Mouse (Mus musculus) midbrain, embryonic 11.5 days (tissue): ENCODE measurements at regions not wholly inside any gene's neighbourhood (a gene's known extent, or its start where the extent isn't known, plus 50 kb on each side); places are given as distances from the start of the nearest gene placed in this dataset.

Experiments
- ATAC-seq: fragments of 200-750 bp; cut with Nextera tagmentation; 2 replicates; pipeline ENCODE4 v1.8.0; 2017; ENCODE audit warnings: moderate TSS enrichment, moderate library complexity; ENCODE audit not compliant: low FRiP score
- DNase-seq: peaks from one replicate; pipeline ENCODE4 v3.0.0; 2015; ENCODE audit warnings: low spot score; ENCODE audit errors: missing footprints
- H3K27ac ChIP-seq: fragments of 300-500 bp; sonication (generic); 2 replicates; pipeline ENCODE4 v1.5.1; 2014; ENCODE audit warnings: low read depth, low read length
- H3K27me3 ChIP-seq: fragments of 300-500 bp; sonication (generic); 2 replicates; pipeline ENCODE4 v1.6.1; 2014; ENCODE audit warnings: mild to moderate bottlenecking, low read length, moderate library complexity, mixed read lengths; ENCODE audit not compliant: control insufficient read depth, insufficient read depth
- H3K36me3 ChIP-seq: fragments of 300-500 bp; sonication (generic); 2 replicates; pipeline ENCODE4 v1.6.1; 2014; ENCODE audit warnings: mild to moderate bottlenecking, low read length, moderate library complexity, mixed read lengths; ENCODE audit not compliant: control insufficient read depth, insufficient read depth
- H3K4me1 ChIP-seq: fragments of 300-500 bp; sonication (generic); 2 replicates; pipeline ENCODE4 v1.6.1; 2014; ENCODE audit warnings: low read length; ENCODE audit not compliant: control insufficient read depth, insufficient read depth
- H3K4me2 ChIP-seq: fragments of 300-500 bp; sonication (generic); 2 replicates; pipeline ENCODE4 v1.6.1; 2014; ENCODE audit warnings: mild to moderate bottlenecking, moderate library complexity
- H3K4me3 ChIP-seq: fragments of 300-500 bp; sonication (generic); 2 replicates; pipeline ENCODE4 v1.5.1; 2014; ENCODE audit warnings: low read depth, low read length
- H3K9ac ChIP-seq: fragments of 300-500 bp; sonication (generic); 2 replicates; pipeline ENCODE4 v1.6.1; 2014; ENCODE audit warnings: low read length
- H3K9me3 ChIP-seq: fragments of 300-500 bp; sonication (generic); 2 replicates; pipeline ENCODE4 v1.6.1; 2016; ENCODE audit warnings: low read length; ENCODE audit not compliant: control insufficient read depth
- WGBS: fragments of 180-500 bp; shearing (Covaris S2); extraction: QIAGEN DNeasy Blood & Tissue Kit; methylation state at CpG from one replicate; pipeline ENCODE4 v1.1.7; 2014; 5-methylcytosine and 5-hydroxymethylcytosine counted together

- no peak overlapping the region for H3K27ac ChIP-seq
- ATAC-seq (no peak), DNase-seq (no peak)
- no peaks in the 10 kb centered on the region for H3K27me3 ChIP-seq
- H3K4me2 ChIP-seq = no peak overlapping the region
- WGBS = 94% methylated on average over 8 of the region's 8 CpGs
- H3K4me1 ChIP-seq = no peaks in the 10 kb centered on the region
- H3K4me3 ChIP-seq = no peak overlapping the region
- no peaks in the 10 kb centered on the region for H3K36me3 ChIP-seq
- no peaks in the 10 kb centered on the region for H3K9me3 ChIP-seq
- H3K9ac ChIP-seq = no peak overlapping the region
Observed at GRCm38 (mm10) chr14:46191639-46192399, 187.4 kb upstream of the Gm15217 start.

GRCm38 (mm10) chr14:46193577-46193976, 185.6 kb upstream of the Gm15217 start:
- ATAC-seq (no peak), DNase-seq (no peak)
- no peak overlapping the region for H3K4me2 ChIP-seq
- no peak overlapping the region for H3K27ac ChIP-seq
- H3K27me3 ChIP-seq = no peaks in the 10 kb centered on the region
- no peak overlapping the region for H3K9ac ChIP-seq
- 92% methylated on average over 4 of the region's 4 CpGs for WGBS
- no peaks in the 10 kb centered on the region for H3K4me1 ChIP-seq
- no peak overlapping the region for H3K4me3 ChIP-seq
- H3K36me3 ChIP-seq = no peaks in the 10 kb centered on the region
- no peaks in the 10 kb centered on the region for H3K9me3 ChIP-seq

DNA sequence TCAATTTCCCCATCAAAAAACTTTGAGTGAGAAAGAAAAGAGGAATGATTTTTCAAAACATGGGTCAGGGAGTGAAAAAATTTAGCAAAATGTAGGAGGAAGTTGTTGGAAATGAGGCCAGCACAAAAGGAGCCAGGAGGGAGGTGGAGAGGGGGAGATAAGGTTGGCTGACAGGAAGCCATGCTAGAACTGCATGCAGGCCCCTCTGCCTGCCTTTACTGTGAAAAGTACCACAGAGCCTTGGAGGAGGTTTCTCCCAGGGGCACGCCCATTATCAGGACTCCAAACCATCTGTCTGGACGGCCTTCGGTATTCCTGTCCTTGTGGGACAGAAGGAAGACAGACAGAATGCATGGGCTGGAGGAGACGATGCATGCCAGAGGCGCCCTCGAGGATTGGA, 183.3 kb upstream of the Gm15217 start:
- H3K4me2 ChIP-seq = no peak overlapping the region
- H3K27ac ChIP-seq = no peak overlapping the region
- no peak overlapping the region for H3K4me3 ChIP-seq
- H3K4me1 ChIP-seq = no peaks in the 10 kb centered on the region
- H3K36me3 ChIP-seq = no peaks in the 10 kb centered on the region
- no peaks in the 10 kb centered on the region for H3K27me3 ChIP-seq
- DNase-seq = no peak
- 81% methylated on average over 6 of the region's 6 CpGs for WGBS
- no peak overlapping the region for H3K9ac ChIP-seq
- ATAC-seq = no peak
- no peaks in the 10 kb centered on the region for H3K9me3 ChIP-seq

DNA sequence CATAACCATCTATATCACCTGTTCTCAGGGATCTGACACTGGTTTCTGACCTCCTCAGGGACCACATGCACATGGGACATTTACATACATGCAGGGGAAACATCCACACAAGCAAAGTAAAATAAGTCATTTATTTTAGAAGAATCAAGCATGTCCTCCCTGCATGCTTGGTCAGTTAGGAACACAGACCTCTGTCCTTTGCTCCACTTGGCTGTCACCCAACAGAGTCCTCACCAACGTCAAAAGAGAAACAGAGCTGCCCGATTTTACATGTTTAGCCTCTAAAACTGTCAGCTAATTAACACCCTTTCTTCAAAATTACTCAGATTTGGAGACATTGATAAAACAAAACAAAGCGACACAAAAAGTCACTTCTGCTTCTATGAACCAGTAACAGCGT, 176.4 kb upstream of the Gm15217 start:
- no peaks in the 10 kb centered on the region for H3K4me1 ChIP-seq
- no peak overlapping the region for H3K4me3 ChIP-seq
- ATAC-seq (no peak), DNase-seq (no peak)
- H3K9ac ChIP-seq = no peak overlapping the region
- H3K9me3 ChIP-seq = no peaks in the 10 kb centered on the region
- no peaks in the 10 kb centered on the region for H3K36me3 ChIP-seq
- WGBS = 84% methylated on average over 4 of the region's 4 CpGs
- no peaks in the 10 kb centered on the region for H3K27me3 ChIP-seq
- no peak overlapping the region for H3K27ac ChIP-seq
- no peak overlapping the region for H3K4me2 ChIP-seq

GRCm38 (mm10) chr14:46220483-46220882, 158.7 kb upstream of the Gm15217 start:
- no peak for DNase-seq
- Histone ChIP-seq H3K9me3 (no peaks in the 10 kb centered on the region), H3K4me3 (no peak overlapping the region), H3K9ac (no peak overlapping the region), H3K4me1 (no peaks in the 10 kb centered on the region), H3K4me2 (no peak overlapping the region), H3K27me3 (no peaks in the 10 kb centered on the region), H3K27ac (no peak overlapping the region), H3K36me3 (no peaks in the 10 kb centered on the region)
- WGBS = 89% methylated on average over 4 of the region's 4 CpGs
- no peak for ATAC-seq

DNA sequence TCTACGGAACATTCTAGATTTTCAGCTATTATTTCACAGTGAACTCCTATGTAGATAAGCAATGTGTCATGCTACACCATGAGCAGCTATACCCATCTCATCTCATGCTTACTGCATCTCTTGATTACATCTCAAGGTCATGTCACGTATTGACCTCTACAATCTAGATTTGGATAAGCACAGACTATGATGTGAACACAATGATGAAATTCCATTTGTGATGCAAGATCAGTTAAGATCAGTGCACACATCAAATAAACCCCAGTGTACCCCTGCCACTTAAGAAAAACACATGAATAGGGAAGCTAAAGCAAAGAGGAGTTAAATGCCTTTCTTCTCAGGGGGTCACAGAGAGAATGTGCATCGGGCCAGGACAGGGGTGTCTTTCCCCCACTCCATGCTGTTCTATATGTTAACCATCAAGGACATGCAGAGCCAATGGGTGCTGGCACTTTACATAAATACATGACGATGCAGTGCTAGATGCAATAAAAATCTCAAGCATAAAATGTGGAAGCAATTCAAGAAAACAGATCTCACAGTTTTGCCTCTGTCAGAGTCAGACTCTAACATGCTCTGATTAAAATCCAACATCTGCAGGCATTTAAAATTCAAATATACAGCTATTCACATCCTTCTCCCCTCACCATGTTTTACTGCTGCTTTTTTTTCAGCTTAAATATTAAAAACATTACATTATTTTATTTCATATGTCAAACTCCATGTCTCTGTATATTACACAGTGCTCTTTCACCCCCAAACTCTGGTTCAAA, 157.1 kb upstream of the Gm15217 start:
- no peak overlapping the region for H3K4me3 ChIP-seq
- H3K27me3 ChIP-seq = no peaks in the 10 kb centered on the region
- WGBS = 81% methylated on average over 4 of the region's 4 CpGs
- no peak overlapping the region for H3K27ac ChIP-seq
- ATAC-seq = no peak
- H3K9me3 ChIP-seq = no peaks in the 10 kb centered on the region
- DNase-seq = no peak
- H3K4me2 ChIP-seq = no peak overlapping the region
- no peak overlapping the region for H3K9ac ChIP-seq
- H3K4me1 ChIP-seq = no peaks in the 10 kb centered on the region
- H3K36me3 ChIP-seq = no peaks in the 10 kb centered on the region

DNA sequence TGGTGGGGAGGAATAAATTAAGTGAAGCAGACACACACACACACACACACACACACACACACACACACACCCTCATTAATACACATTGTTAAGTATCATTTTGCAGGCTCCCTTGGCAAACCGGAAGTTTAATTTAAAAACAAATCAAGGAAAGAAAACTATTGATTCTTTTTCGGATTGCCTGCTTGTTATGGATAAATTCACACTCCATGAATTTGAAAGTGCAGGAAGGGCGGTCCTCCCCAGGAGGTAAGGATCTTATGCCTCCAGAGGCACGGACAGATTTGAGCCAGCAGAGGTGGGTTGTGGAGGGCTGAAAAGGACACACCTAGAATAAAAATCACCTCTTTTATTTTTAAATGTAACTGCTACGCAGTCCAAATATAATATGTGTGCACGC, 156.2 kb upstream of the Gm15217 start:
- Histone ChIP-seq H3K9ac (no peak overlapping the region), H3K9me3 (no peaks in the 10 kb centered on the region), H3K27ac (no peak overlapping the region), H3K4me2 (no peak overlapping the region), H3K4me1 (no peaks in the 10 kb centered on the region), H3K36me3 (no peaks in the 10 kb centered on the region), H3K27me3 (no peaks in the 10 kb centered on the region), H3K4me3 (no peak overlapping the region)
- ATAC-seq = no peak
- 67% methylated on average over 6 of the region's 6 CpGs for WGBS
- no peak for DNase-seq

DNA sequence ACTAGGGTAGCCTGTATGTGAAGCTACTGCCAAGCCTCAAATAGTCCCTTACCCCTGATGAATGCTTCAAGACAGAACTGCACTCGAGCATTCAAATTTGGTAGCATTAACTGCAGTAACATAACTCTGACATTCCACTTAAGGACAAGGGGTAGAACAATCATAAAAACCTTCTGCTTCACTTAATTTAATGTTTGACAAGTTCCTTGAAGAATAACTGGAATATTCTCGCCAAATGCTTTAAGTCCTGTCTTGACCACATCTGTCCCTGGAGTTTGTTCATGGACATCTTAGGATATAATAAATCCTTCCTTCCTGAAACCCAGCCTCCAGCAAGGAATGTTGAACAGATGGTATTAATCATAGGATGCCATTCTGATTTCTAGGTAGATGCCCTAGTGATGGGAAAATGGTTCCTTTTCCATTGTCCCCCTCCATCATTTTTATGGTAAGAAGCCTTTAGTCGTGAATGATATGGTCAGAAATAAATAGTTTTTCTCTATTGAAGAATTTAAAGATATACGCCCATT, 154.7 kb upstream of the Gm15217 start:
- H3K9ac ChIP-seq = no peak overlapping the region
- H3K27me3 ChIP-seq = no peaks in the 10 kb centered on the region
- no peak overlapping the region for H3K27ac ChIP-seq
- no peak overlapping the region for H3K4me3 ChIP-seq
- ATAC-seq (no peak), DNase-seq (no peak)
- no peaks in the 10 kb centered on the region for H3K4me1 ChIP-seq
- no peaks in the 10 kb centered on the region for H3K9me3 ChIP-seq
- no peak overlapping the region for H3K4me2 ChIP-seq
- no peaks in the 10 kb centered on the region for H3K36me3 ChIP-seq
- 88% methylated on average over 4 of the region's 4 CpGs for WGBS

DNA sequence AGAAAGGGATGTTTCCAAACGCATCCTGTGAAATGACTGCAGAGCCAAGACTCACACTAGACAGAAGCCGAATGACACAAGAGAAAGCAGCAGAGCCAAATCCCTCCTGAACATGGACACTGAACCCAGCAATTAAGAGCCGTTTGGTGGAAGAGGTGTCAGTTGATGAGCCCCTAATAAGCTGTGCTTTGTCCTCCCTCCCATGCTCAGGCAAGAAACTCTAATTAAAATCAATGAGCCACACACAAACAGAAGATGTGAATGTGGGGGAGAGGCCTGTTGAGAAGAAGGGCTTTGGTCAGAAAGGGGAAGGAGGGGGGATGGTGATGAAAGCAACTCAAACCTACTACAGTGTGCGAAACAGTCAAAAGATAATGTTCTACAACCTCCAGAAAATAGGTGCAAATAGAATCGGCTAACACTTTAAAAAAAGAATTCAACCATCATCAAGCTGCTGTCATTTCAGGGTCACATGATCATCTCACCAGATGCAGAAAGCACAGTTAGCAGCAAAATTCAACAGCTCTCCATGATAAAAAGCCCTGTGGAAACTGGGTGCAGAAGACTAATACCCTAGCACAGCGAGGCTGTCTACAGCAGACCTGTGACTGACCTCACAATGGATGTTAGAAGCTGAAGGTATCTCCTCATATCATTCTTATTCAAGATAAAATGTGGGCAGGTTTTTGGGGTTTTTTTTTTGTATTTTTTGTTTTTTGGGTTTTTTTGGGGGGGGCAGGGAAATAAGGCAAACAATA, 153.2 kb upstream of the Gm15217 start:
- H3K27ac ChIP-seq = no peak overlapping the region
- no peak overlapping the region for H3K4me3 ChIP-seq
- no peaks in the 10 kb centered on the region for H3K9me3 ChIP-seq
- no peaks in the 10 kb centered on the region for H3K4me1 ChIP-seq
- 67% methylated on average over 6 of the region's 6 CpGs for WGBS
- no peak overlapping the region for H3K4me2 ChIP-seq
- no peaks in the 10 kb centered on the region for H3K27me3 ChIP-seq
- H3K9ac ChIP-seq = no peak overlapping the region
- DNase-seq = no peak
- no peak for ATAC-seq
- H3K36me3 ChIP-seq = no peaks in the 10 kb centered on the region
